Mouse (Mus musculus) mouse embryonic stem cell (cell line): ENCODE data around the gene Alpl.

ENCODE experiments used
- in situ Hi-C, 2 experiments: fragments of 300-500 bp; cut with MboI; formaldehyde crosslinking; loops; 1 replicate in 1 of 2; 3 replicates in 1 of 2; pipeline ENCODE4 v1.14.3; 2019 to 2020; ENCODE audit warnings: low sequenced_read_pairs in 2 of 2, low pct_unique_long_range_greater_than_20kb in 1 of 2, mixed read lengths in 1 of 2; ENCODE audit not compliant: unreplicated experiment in 1 of 2

Gene Alpl

GRCm38 (mm10) chr4:137707216-137707990, 88.8 kb downstream of the Alpl start:
- in situ Hi-C loops, result loop anchor here in 1 of 2 experiments (25.0 kb wide), 1 partner anchor 230 kb away; no protein-coding TSS in a partner anchor

DNA sequence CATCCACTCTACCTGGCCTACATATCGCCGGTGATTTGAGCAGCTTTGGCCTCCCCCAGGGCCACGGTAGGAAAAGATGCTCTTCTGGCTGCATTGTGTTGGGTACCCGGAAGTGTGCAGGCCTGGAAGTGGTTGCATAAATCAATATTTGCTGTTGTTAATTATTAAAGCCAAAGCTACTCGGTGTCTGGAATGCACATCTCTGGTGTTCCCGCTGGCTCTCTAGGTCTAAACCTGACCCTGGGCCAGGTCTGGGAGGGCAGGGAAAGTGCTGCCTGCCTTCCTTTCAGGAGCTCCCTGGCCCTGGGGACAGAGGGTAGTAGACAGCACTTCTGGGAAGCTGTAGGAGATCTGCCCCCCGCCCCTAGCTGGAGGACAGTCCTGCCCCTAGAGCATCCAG, 89.7 kb downstream of the Alpl start:
- in situ Hi-C loops, result loop anchor here in 1 of 2 experiments (25.0 kb wide), 1 partner anchor 231 kb away; no protein-coding TSS in a partner anchor

- in situ Hi-C loops, result loop anchor here in 1 of 2 experiments (25.0 kb wide), 1 partner anchor 232 kb away; no protein-coding TSS in a partner anchor
These were observed 90.8 kb downstream of the Alpl start for GRCm38 (mm10) chr4:137705379-137705778.

DNA sequence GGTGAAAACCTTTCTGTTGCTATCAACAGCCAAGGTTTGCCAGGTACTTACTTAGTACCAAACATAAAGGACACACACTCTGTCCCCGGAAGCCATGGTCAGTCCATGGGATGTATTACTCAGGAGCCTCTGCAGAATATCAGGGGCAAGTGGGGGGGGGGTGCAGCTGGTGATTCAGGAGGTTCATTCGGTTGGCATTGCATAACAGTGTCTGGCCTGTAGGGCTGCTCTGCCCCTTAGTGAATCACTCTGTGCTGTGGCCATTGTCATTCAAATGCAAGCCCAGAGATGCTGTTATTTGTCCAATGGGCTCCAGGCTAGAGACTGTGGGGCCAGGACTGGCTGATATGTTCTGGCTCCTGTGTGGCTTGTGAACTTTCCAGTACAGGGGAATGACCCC, 91.6 kb downstream of the Alpl start:
- in situ Hi-C loops, result loop anchor here in 1 of 2 experiments (25.0 kb wide), 1 partner anchor 233 kb away; no protein-coding TSS in a partner anchor

DNA sequence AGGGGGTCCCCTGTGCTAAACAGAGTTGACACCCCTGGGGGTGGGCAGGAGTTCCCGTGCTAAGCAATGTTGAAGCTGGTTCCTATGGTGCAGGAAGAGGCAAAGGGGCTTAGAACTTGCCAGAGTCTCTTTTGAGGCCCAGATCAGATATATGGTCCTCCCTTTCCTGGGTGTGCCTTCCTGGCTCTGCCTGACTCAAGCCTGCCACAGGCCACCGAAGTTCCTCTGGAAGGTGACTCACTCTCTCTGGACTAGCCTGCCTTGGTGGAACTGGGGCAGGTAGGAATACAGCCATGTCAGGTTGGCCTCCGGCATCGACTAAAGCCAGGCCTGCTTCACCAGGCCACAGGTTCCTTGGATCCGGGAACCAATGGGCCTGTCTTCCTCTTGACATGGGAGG, 93.1 kb downstream of the Alpl start:
- in situ Hi-C loops, result loop anchor here in 1 of 2 experiments (25.0 kb wide), 1 partner anchor 234 kb away; no protein-coding TSS in a partner anchor

DNA sequence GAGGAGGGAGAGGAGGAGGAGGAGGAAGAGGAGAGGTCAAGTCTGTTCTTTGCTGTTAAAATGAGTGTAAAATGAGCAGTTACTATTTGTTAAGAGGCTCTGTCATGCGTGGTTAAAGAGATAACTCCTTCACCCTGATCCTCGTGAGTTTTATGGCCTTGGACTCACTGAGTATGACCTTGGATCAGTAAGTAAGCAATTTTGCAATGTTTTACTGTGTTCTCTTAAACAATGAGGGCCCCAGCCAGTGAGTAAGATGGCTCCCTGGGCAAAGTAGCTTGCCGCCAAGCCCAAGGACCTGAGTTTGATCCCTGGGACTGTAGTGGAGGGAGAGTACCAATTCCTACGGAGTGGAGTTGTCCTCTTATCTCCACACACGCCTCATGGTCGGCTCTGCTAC, 95.2 kb downstream of the Alpl start:
- in situ Hi-C loops, result loop anchor here in 1 of 2 experiments (25.0 kb wide), 1 partner anchor 236 kb away; no protein-coding TSS in a partner anchor

- in situ Hi-C loops, result loop anchor here in 1 of 2 experiments (25.0 kb wide), 2 partner anchors 238 to 413 kb away; no protein-coding TSS in a partner anchor
These were observed 96.6 kb downstream of the Alpl start for GRCm38 (mm10) chr4:137699264-137700211.

GRCm38 (mm10) chr4:137698076-137698985, 97.9 kb downstream of the Alpl start:
- in situ Hi-C loops, result loop anchor here in 1 of 2 experiments (25.0 kb wide), 1 partner anchor 414 kb away; no protein-coding TSS in a partner anchor

DNA sequence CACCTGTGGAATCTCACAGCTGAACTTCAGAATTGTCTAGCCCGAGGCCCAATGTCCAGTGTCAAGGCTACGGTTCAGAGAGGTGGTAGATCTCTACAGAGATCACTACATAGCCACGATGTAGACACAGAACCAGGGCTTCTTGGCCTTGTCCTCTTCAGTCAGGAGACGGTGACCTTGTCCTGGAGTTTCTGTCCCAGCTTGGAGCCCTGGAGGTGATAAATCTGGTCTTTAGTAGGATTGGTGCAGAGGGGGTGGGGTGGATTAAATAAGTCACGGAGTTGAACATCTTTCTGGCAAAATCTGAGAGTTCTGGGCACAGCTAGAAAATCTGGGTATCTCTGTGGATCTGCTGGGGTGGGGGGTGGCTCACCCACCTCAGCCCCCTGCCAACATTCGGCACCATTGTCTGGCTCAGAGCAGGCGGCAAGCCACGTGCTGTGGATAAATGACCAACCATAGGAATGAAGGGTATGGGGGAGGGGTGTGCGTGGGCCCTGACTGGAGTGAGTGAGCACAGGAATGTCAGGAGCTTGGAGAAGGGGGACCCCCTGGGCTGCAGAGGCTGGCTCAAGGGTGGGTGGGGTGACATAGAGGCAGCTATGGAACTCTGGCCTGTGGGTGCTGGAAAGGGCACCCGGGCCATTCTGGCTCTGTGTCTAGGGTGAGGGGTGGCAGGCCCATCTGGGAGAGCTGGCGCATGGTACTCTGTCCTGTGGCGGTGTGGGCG, 98.9 kb downstream of the Alpl start:
- in situ Hi-C loops, result loop anchor here in 1 of 2 experiments (25.0 kb wide), 1 partner anchor 415 kb away; no protein-coding TSS in a partner anchor

DNA sequence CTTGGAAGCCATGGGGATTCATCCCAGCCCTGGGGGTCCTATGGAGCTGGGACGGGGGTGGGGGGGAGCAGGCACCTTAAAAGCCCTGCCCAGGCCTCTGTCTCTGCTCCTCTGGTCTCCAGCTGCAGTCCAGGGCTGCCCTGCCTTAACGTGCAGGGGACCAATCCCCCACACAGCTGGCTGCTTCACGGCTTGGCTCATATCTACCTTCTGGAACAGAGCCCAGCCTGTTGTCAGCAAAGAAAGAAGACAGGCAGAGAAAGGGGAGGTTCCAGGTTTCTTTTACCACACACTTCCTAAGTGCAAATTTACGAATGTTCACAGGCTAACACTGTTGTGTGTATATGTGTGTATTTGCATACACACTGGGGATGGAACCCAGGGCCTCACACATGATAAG, 100.3 kb downstream of the Alpl start:
- in situ Hi-C loops, result loop anchor here in 1 of 2 experiments (25.0 kb wide), 1 partner anchor 416 kb away; no protein-coding TSS in a partner anchor

GRCm38 (mm10) chr4:137695300-137695699, 100.9 kb downstream of the Alpl start:
- in situ Hi-C loops, result loop anchor here in 1 of 2 experiments (25.0 kb wide), 1 partner anchor 417 kb away; no protein-coding TSS in a partner anchor

GRCm38 (mm10) chr4:137692107-137692902, 103.9 kb downstream of the Alpl start:
- in situ Hi-C loops, result loop anchor here in 1 of 2 experiments (25.0 kb wide), 1 partner anchor 420 kb away; no protein-coding TSS in a partner anchor
